Mouse (Mus musculus): ENCODE results near the gene Tnik.

- no peak for TF ChIP-seq CTCF (IDR thresholded peaks at IDR 0.05; ENCODE audit: low read depth)
- no peak for TF ChIP-seq EP300 (IDR thresholded peaks at IDR 0.05; ENCODE audit: low read depth)
Measured at GRCm38 (mm10) chr3:28713913-28714698, 451.1 kb downstream of the Tnik start.

Measured in heart, postnatal 0 days (tissue).